Mouse (Mus musculus): ENCODE results near the gene Gsk3b.
"Not testable (repeated sequence)": the region's sequence is repeated elsewhere in the genome, so short reads cannot be mapped to it uniquely, and the experiment has no call there.

Gsk3b gene

GRCm38 (mm10) chr16:38100569-38100968 lies 11.8 kb downstream of the Gsk3b start:
- no peak for DNase-seq (ENCODE audit: low read depth)

DNA sequence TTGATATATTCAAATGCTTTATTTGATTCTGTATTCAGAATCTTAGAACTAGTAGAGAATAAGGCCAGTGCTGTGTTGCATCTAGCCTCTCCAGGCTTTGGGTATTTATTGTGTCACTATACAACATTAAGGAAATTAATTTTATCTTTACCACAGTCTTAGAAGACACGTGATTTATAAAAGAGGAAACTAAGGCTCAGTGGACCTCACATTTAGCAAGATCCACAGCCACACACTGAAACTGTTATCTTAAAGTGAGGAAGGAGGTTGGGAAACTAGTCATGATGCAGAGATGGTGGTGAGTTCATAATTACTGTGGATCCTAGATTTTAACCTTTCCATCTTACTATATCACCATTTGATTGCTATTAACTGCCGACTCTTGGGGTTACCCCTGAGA lies 16.7 kb downstream of the Gsk3b start:
- DNase-seq (ENCODE audit: low read depth) = no peak

GRCm38 (mm10) chr16:38106542-38106941 lies 17.7 kb downstream of the Gsk3b start:
- DNase-seq (ENCODE audit: low read depth) = no peak

GRCm38 (mm10) chr16:38110001-38110400 lies 21.2 kb downstream of the Gsk3b start:
- DNase-seq (ENCODE audit: low read depth) = no peak

- no peak for DNase-seq (ENCODE audit: low read depth)
Measured at GRCm38 (mm10) chr16:38110575-38110974, 21.8 kb downstream of the Gsk3b start.

GRCm38 (mm10) chr16:38114074-38114473 lies 25.3 kb downstream of the Gsk3b start:
- no peak for DNase-seq (ENCODE audit: low read depth)

- DNase-seq (ENCODE audit: low read depth) = not testable (repeated sequence)
Measured at GRCm38 (mm10) chr16:38117909-38118308, 29.1 kb downstream of the Gsk3b start.

GRCm38 (mm10) chr16:38118723-38119122 lies 29.9 kb downstream of the Gsk3b start:
- no peak for DNase-seq (ENCODE audit: low read depth)

DNA sequence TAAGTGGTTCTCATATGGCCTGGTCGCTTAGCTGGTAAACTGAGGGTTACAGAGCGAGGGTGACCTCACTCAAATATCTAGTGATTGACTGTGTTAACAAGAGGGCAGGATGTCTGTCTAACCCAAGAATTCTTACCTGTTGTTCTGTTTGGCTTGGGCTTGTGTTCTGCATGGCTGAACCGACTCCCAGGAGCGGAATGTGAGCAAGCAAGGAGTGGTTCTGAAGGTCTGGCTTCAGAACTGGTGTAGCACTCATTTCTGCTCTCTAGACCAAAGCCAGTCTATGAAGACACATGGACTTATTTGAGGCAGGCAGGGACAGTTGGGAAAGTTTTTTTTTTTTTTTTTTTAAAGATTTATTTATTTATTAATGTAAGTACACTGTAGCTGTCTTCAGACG lies 30.5 kb downstream of the Gsk3b start:
- no peak for DNase-seq (ENCODE audit: low read depth)

- peak; percentile 36 for DNase-seq (ENCODE audit: low read depth)
Measured at GRCm38 (mm10) chr16:38129171-38129570, 40.4 kb downstream of the Gsk3b start.

DNA sequence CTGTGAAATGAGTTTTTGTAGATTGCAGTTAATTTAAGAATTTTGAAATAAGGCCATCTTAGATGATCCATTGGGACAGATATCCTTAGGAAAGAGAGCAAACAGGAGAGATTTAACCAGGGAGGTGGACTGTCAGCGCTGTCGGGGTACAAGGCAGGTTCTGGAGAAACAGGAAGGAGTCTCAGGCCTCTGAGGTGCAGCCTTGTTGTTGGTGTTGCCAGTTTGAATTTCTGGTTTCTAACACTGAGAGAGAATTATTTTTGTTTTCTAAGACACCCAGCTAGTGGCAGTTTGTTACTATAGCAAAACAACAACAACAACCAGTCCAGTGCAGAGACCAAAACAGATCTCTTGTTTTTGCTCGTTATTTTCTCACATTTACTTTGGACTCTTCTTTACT lies 42.2 kb downstream of the Gsk3b start:
- peak; percentile 39 for DNase-seq (ENCODE audit: low read depth)

GRCm38 (mm10) chr16:38131756-38132155 lies 43.0 kb downstream of the Gsk3b start:
- DNase-seq (ENCODE audit: low read depth) = peak; percentile 71

- DNase-seq (ENCODE audit: low read depth) = no peak
Measured at GRCm38 (mm10) chr16:38132210-38132609, 43.4 kb downstream of the Gsk3b start.

- DNase-seq (ENCODE audit: low read depth) = peak; percentile 59
Measured at GRCm38 (mm10) chr16:38137296-38137695, 48.5 kb downstream of the Gsk3b start.

DNA sequence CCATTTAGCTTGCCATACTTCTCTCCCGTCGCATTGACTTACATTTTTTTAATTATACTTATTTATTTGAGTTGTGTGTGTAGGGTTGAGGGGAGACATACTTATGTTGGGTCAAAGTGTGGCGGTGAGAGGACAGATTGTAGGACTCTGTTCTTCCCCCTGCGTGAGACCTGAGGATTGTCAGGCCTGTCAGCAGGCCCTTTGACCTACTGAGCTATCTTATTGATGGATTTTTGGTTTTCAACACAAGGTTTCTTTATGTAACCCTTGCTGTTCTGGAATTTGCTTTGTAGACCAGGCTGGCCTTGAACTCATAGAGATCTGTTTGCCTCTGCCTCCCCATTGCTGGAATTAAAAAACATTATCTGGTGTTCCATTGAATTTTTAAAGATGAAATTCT lies 56.1 kb downstream of the Gsk3b start:
- DNase-seq (ENCODE audit: low read depth) = no peak

DNA sequence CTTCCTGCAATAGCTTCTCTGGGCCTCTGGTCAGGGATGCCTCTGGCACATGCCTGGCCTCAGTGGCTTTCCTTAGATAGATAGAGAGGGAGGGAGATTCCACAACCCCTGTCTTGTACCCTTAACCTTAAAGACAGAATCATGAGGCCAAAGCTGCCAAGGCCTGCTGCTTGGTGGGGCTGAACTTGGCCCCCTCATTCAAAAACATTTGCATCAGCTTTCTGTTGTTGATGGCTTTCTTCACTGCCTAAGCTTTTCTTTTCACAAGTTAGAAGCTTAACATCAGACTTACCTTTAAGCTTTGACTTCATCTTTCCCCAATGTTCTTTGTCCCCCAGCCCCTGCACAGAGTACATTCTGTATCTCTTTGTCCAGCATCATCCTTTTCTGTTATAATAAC lies 61.8 kb downstream of the Gsk3b start:
- DNase-seq (ENCODE audit: low read depth) = no peak

DNA sequence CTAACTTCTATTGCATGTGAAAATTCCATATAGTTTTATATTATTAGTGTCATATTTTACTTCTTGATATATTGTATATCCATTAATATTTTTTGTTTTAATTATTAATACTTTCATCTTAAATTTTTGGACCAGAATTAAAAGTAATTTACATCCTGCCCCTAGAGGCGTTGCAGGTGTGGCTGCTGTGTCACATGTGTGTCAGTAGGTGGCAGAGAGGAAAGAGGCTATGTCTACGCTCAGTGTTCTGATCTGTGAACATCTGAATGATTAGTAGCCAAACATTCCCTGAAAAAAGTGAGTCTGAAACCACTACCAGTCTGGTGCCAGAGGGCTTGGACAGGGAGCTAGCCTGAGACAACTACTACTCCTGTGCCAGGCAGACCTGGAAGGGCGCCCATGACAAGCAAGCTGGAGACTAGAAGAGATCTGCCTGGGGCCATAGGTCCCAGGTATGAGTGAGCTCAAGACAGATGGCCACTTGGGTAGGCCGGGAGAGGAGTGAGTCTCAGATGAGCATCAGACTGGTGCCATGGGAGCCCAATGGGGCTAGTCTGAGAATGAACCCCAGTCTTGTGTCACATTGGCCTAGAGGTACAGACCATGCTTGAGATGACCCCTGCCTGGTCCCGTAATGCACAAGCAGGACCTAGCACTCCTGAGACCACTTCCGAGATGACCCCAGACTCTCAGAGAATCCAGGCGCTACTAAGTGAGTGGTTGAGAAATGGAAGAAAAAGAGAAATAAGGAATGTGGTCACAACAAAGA lies 69.2 kb downstream of the Gsk3b start:
- no peak for DNase-seq (ENCODE audit: low read depth)

DNA sequence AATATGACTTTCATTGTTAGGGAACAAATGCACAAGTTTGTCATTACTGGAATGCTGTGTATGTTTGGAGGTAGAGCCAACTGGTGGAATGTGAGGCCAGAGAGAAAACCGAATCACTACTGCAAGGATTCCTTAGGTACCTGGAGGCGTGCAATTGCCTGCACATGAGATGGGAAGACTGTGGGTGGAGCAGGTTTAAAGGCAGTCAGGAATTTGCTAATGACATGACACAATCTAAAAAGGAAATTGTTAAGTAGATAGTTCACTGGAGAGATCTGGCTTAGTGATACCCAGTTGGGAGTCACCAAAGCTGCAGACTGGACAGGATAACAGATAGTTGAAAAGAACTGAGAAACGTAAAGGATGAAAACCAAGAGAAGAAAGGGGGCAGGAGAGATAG lies 73.2 kb downstream of the Gsk3b start:
- DNase-seq (ENCODE audit: low read depth) = no peak

DNA sequence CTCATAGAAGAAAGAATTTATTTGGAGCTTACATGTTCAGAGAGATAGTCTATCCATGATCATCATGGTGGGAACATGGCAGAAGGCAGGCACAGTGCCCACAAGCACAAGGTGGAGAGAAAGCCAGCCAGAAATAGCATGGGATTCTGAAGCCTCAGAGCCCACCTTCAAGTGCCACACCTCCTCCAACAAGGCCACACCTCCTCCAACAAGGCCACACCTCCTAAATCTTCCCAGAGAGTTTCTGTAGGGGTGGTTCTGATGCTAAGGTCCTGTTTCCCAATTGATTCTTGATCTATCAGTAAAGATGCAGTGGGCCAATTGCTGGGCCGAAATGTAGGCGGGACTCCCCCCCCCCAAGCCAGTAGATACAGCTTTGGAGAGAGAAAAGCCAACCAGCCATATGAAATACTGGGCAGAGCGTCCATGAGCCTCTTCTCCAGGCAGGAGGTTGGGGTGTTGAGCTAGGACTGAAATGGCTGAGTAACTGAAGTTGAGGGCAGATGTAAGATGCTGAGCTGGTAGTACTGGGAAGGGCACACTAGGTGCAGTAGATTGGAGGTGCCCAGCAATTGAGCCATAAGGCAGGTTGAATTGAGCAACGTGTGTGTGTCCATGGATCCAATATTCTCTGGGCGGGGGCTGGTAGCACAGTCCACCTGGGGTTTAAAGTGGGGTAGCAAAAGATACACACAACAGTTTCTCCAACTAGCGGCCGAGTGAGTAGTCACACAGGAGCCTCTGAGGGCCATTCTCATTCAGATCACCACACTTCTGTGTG lies 76.2 kb downstream of the Gsk3b start:
- DNase-seq (ENCODE audit: low read depth) = no peak

GRCm38 (mm10) chr16:38168971-38169370 lies 80.2 kb downstream of the Gsk3b start:
- no peak for DNase-seq (ENCODE audit: low read depth)

GRCm38 (mm10) chr16:38179150-38179549 lies 90.3 kb downstream of the Gsk3b start:
- no peak for DNase-seq (ENCODE audit: low read depth)

- no peak for DNase-seq (ENCODE audit: low read depth)
Measured at GRCm38 (mm10) chr16:38181421-38181820, 92.6 kb downstream of the Gsk3b start.

- DNase-seq (ENCODE audit: low read depth) = no peak
Measured at GRCm38 (mm10) chr16:38184657-38185269, 96.0 kb downstream of the Gsk3b start.
